Mouse (Mus musculus): ENCODE measurements around the gene Arl4a. TPM values are rescaled to one million over a fixed set of nuclear protein-coding genes. Genes with fewer than 3 reads are reported as not detected.

The Arl4a gene
- total and polyA plus RNA-seq, 3 experiments, result 24.3 to 25.4 (median 24.6) TPM

DNA sequence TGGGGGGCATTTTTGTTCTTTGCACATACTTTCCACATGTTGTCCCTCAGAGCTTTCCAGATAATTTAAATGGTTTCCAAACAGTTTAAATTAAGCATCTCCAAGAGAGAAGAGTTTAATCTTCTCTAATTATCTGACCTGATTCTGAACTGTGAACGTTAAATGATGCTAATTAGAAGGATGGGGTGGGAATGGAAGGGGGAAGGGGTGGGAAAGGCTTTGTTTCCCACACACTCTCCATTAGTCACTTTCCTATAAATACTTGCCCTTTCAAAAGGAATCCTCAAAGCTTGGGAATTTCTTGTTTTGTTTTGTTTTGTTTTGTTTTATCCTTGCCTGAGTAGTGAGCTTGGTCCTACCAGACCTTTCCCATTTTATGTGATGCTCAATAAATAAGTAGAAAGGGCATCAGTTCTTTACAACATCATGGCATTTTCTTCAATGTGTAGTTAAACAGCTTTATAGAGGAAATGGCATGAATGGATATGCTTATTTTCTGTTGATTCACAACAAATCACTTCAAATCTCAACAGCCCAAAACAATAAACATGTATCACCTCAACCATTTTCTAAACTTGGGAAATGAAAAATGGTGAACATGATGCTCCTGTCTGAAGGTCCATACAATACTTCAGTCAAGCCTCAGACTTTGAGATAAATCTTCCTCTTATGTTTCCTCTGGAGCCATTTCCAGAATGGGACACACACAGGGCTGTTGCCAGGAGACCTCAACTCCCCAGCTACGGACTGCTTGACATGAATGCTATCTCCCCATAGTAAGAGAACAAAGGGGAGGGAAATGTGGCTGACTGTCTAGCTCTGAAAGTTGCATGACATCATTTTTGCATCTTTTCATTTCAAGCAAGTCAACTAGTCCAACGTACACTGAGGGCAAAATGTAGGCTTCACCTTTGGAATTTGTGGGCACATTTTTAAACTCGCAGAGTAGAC, 46.7 kb downstream of the Arl4a start:
- Histone ChIP-seq H3K27ac (ENCODE audit: insufficient read depth, low read depth) (no peak overlapping the region), H3K4me3 (replicated peaks in 1 of 3; ENCODE audit: low read depth in 2 of 3, low read length in 2 of 3, poor library complexity in 1 of 3) (no peak overlapping the region), H3K36me3 (replicated peaks in 1 of 2; ENCODE audit: control insufficient read depth in 1 of 2, insufficient read depth in 1 of 2, low read length in 1 of 2) (no peaks in the 10 kb centered on the region), H3K4me1 (ENCODE audit: control insufficient read depth in 1 of 2, insufficient read depth in 2 of 2) (no peaks in the 10 kb centered on the region), H3K9me3 (replicated peaks; ENCODE audit: low read length) (no peaks in the 10 kb centered on the region), H3K79me2 (replicated peaks; ENCODE audit: control insufficient read depth, extremely low read depth, insufficient read depth, poor library complexity, severe bottlenecking) (no peaks in the 10 kb centered on the region), H3K4me2 (ENCODE audit: insufficient read depth, low read depth, poor library complexity, severe bottlenecking) (no peak overlapping the region), H3K27me3 (replicated peaks) (no peaks in the 10 kb centered on the region), H3K9ac (ENCODE audit: insufficient read depth, low read depth) (no peak overlapping the region)
- TF ChIP-seq IRF4 (IDR thresholded peaks at IDR 0.05; ENCODE audit: low read depth, low read length) (no peak), BHLHE40 (IDR thresholded peaks at IDR 0.05; ENCODE audit: low read depth, low read length) (no peak), PAX5 (IDR thresholded peaks at IDR 0.05; ENCODE audit: low read length) (no peak), ZKSCAN1 (IDR thresholded peaks at IDR 0.05; ENCODE audit: borderline replicate concordance, low read depth, low read length) (no peak), TBP (conservative IDR thresholded peaks at IDR 0.05; ENCODE audit: low read depth, low read length) (no peak), ZMIZ1 (IDR thresholded peaks at IDR 0.05; ENCODE audit: low read depth, low read length) (no peak), RCOR1 (conservative IDR thresholded peaks at IDR 0.05; ENCODE audit: low read depth, low read length) (no peak), JUN (IDR thresholded peaks at IDR 0.05; ENCODE audit: insufficient read depth, low read depth, low read length) (no peak), ETS1 (conservative IDR thresholded peaks at IDR 0.05; ENCODE audit: low read depth, low read length) (no peak), POLR2AphosphoS2 (IDR thresholded peaks at IDR 0.05; ENCODE audit: low read depth, low read length) (no peak), CTCF (conservative IDR thresholded peaks at IDR 0.05 in 1 of 2, IDR thresholded peaks at IDR 0.05 in 1 of 2; ENCODE audit: low read depth in 2 of 2, low read length in 2 of 2) (no peak), POLR2A (IDR thresholded peaks at IDR 0.05; ENCODE audit: low read depth, low read length) (no peak), MYC (IDR thresholded peaks at IDR 0.05; ENCODE audit: low read depth, low read length) (no peak), CHD1 (IDR thresholded peaks at IDR 0.05; ENCODE audit: low read depth, low read length) (no peak), UBTF (IDR thresholded peaks at IDR 0.05; ENCODE audit: low read depth, low read length) (no peak)
- in situ Hi-C loops (cut with MboI; ENCODE audit: low pct_ligation_motif_present, low pct_unique_long_range_greater_than_20kb, low sequenced_read_pairs), result no loop called here
- no peak for DNase-seq (ENCODE audit: extremely low read depth)
- dilution Hi-C loops (cut with MboI; ENCODE audit: extremely low pct_ligation_motif_present, extremely low pct_unique_long_range_greater_than_20kb, low sequenced_read_pairs), result no loop called here

- H3K4me2 ChIP-seq (ENCODE audit: insufficient read depth, low read depth, poor library complexity, severe bottlenecking), result no peak overlapping the region
- TF ChIP-seq MEF2A (IDR thresholded peaks at IDR 0.05; ENCODE audit: borderline replicate concordance, low read depth, low read length) (no peak), MAFK (IDR thresholded peaks at IDR 0.05; ENCODE audit: insufficient replicate concordance, low read length) (no peak), ZNF384 (IDR thresholded peaks at IDR 0.05; ENCODE audit: low read depth, low read length) (no peak), USF1 (IDR thresholded peaks at IDR 0.05; ENCODE audit: low read depth, low read length) (no peak), ZC3H11A (IDR thresholded peaks at IDR 0.05; ENCODE audit: low read depth, low read length) (no peak), E2F4 (IDR thresholded peaks at IDR 0.05; ENCODE audit: insufficient replicate concordance, low read depth, low read length) (no peak), IRF4 (IDR thresholded peaks at IDR 0.05; ENCODE audit: low read depth, low read length) (no peak), JUN (IDR thresholded peaks at IDR 0.05; ENCODE audit: insufficient read depth, low read depth, low read length) (no peak), EP300 (IDR thresholded peaks at IDR 0.05; ENCODE audit: low read length) (no peak), HCFC1 (IDR thresholded peaks at IDR 0.05; ENCODE audit: low read depth, low read length) (no peak), NELFE (IDR thresholded peaks at IDR 0.05; ENCODE audit: low read depth, low read length) (no peak), PAX5 (IDR thresholded peaks at IDR 0.05; ENCODE audit: low read length) (no peak), CTCF (conservative IDR thresholded peaks at IDR 0.05 in 1 of 2, IDR thresholded peaks at IDR 0.05 in 1 of 2; ENCODE audit: low read depth in 2 of 2, low read length in 2 of 2) (no peak), ETS1 (conservative IDR thresholded peaks at IDR 0.05; ENCODE audit: low read depth, low read length) (no peak), POLR2AphosphoS2 (IDR thresholded peaks at IDR 0.05; ENCODE audit: low read depth, low read length) (no peak), CHD1 (IDR thresholded peaks at IDR 0.05; ENCODE audit: low read depth, low read length) (no peak), POLR2A (IDR thresholded peaks at IDR 0.05; ENCODE audit: low read depth, low read length) (no peak)
- no peak overlapping the region for H3K27ac ChIP-seq (ENCODE audit: insufficient read depth, low read depth)
- no peaks in the 10 kb centered on the region for H3K9me3 ChIP-seq (replicated peaks; ENCODE audit: low read length)
- H3K27me3 ChIP-seq (replicated peaks), result no peaks in the 10 kb centered on the region
- dilution Hi-C loops (cut with MboI; ENCODE audit: extremely low pct_ligation_motif_present, extremely low pct_unique_long_range_greater_than_20kb, low sequenced_read_pairs), result no loop called here
- H3K79me2 ChIP-seq (replicated peaks; ENCODE audit: control insufficient read depth, extremely low read depth, insufficient read depth, poor library complexity, severe bottlenecking), result no peaks in the 10 kb centered on the region
- no peak overlapping the region for H3K9ac ChIP-seq (ENCODE audit: insufficient read depth, low read depth)
- 0 out of 4 replicates have a peak, but pooled peaks cover 0 to 2% of the 10 kb centered on the region in 2 experiments for H3K4me1 ChIP-seq (ENCODE audit: control insufficient read depth in 1 of 2, insufficient read depth in 2 of 2)
- in situ Hi-C loops (cut with MboI; ENCODE audit: low pct_ligation_motif_present, low pct_unique_long_range_greater_than_20kb, low sequenced_read_pairs), result no loop called here
- H3K4me3 ChIP-seq (replicated peaks in 1 of 3; ENCODE audit: low read depth in 2 of 3, low read length in 2 of 3, poor library complexity in 1 of 3), result no peak overlapping the region
- DNase-seq (ENCODE audit: extremely low read depth), result no peak
- no peaks in the 10 kb centered on the region for H3K36me3 ChIP-seq (replicated peaks in 1 of 2; ENCODE audit: control insufficient read depth in 1 of 2, insufficient read depth in 1 of 2, low read length in 1 of 2)
Measured at GRCm38 (mm10) chr12:39989136-39989535, 48.7 kb downstream of the Arl4a start.

All from CH12.LX (cell line).